In the genomic region with DNA sequence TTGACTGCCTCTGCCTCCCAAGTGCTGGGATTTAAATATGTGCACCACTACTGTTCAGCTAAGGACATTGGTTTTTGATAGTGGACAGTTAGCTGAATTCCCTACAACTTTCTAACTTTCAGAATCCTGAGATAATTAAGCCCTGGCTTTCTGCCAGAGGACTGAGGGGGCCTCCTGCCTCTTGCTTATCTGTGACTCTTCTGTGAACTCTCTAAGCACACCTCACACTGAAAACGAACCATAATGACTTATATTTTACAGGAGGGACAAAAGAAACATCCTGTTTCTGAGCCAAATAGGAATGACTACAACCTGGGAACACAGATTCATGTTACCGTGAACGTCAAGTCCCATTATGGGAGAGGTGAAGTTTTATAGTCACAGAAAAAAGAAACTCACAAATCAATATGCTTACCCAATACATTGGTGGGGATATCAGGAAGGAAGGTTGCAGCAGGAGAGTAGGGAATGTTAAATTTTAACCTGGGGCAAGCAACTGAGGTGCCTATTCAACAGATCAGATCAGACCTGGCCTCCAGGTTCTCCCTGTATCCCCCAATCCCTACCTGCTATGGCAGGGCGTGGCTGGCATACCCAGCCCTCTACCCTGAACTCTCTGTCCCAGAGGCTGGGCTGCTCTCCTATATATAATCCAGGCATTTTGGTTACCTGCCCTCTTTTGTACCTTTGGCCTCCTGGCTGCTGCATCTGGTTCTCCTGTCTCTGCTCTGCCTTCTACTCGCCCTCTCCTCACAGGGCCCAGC, we compare ENCODE assay signal across 15 mouse cellular contexts. TPM values are rescaled to one million over a fixed set of nuclear protein-coding genes. Genes with fewer than 3 reads are reported as not detected.
DNase-seq lines count a peak whose midpoint lies in the region; ATAC-seq and TF ChIP-seq lines count a peak whose summit lies in the region.
"Not testable (repeated sequence)": the region's sequence is repeated elsewhere in the genome, so short reads cannot be mapped to it uniquely, and the experiment has no call there.
"Had no signal": no experiment of that assay in that cellular context is flagged by ENCODE, and none has a peak within 500 bp of the region (broad histone marks: within the 10 kb centered on the region; RNA-seq: fewer than 3 reads in every experiment).

No protein-coding gene starts in this region.

- peak; percentile 98 for ATAC-seq in intestine, embryonic 15.5 days
- peak; percentile 90 for ATAC-seq in intestine, postnatal 0 days
- peak; percentile 76 for ATAC-seq in liver, embryonic 13.5 days (ENCODE audit: low read depth)
- ATAC-seq in liver, embryonic 15.5 days (ENCODE audit: insufficient read depth), result peak; percentile 80
- ATAC-seq in liver, postnatal 0 days, result peak; percentile 99
- ATAC-seq in stomach, embryonic 15.5 days (ENCODE audit: insufficient read depth, low FRiP score, low read depth), result peak; percentile 79; the same call in 1 of the 2 replicates

- not testable (repeated sequence) for H3K4me3 ChIP-seq in intestine, embryonic 15.5 days (replicated peaks); intestine, postnatal 0 days (ENCODE audit: low read depth, low read length); liver, embryonic 13.5 days (replicated peaks); liver, embryonic 15.5 days (replicated peaks); liver, postnatal 0 days (ENCODE audit: low read depth, low read length); stomach, embryonic 15.5 days (replicated peaks)

- not testable (repeated sequence) for TF ChIP-seq CTCF in intestine, postnatal 0 days (IDR thresholded peaks at IDR 0.05; ENCODE audit: low read depth); liver, postnatal 0 days (IDR thresholded peaks at IDR 0.05; ENCODE audit: low read depth)

- H3K4me1 ChIP-seq in intestine, embryonic 15.5 days (replicated peaks); intestine, postnatal 0 days (replicated peaks; ENCODE audit: control insufficient read depth, insufficient read depth, low read length); liver, embryonic 13.5 days (replicated peaks); liver, embryonic 15.5 days (replicated peaks); liver, postnatal 0 days (ENCODE audit: insufficient read depth); stomach, embryonic 15.5 days: not testable (repeated sequence)

- WGBS in intestine, embryonic 15.5 days, result no CpG with 5 or more reads among the region's 5 CpGs
- no CpG with 5 or more reads among the region's 5 CpGs for WGBS in intestine, postnatal 0 days
- WGBS in liver, embryonic 13.5 days (ENCODE audit: insufficient replicate concordance), result no CpG with 5 or more reads among the region's 5 CpGs
- WGBS in liver, embryonic 15.5 days (ENCODE audit: insufficient replicate concordance), result no CpG with 5 or more reads among the region's 5 CpGs
- no CpG with 5 or more reads among the region's 5 CpGs for WGBS in liver, postnatal 0 days (ENCODE audit: insufficient replicate concordance)
- no CpG with 5 or more reads among the region's 5 CpGs for WGBS in stomach, embryonic 15.5 days

- not testable (repeated sequence) for H3K4me2 ChIP-seq in intestine, embryonic 15.5 days (replicated peaks); intestine, postnatal 0 days (replicated peaks; ENCODE audit: low read depth); liver, embryonic 13.5 days; liver, embryonic 15.5 days; liver, postnatal 0 days (ENCODE audit: low read depth, low read length); stomach, embryonic 15.5 days

- not testable (repeated sequence) for DNase-seq in liver, embryonic 13.5 days; liver, postnatal 0 days

- not testable (repeated sequence) for H3K36me3 ChIP-seq in intestine, embryonic 15.5 days; intestine, postnatal 0 days (ENCODE audit: control insufficient read depth, insufficient read depth); liver, embryonic 13.5 days; liver, embryonic 15.5 days (replicated peaks); liver, postnatal 0 days (replicated peaks; ENCODE audit: insufficient read depth, low read length); stomach, embryonic 15.5 days

- H3K27me3 ChIP-seq in intestine, embryonic 15.5 days (replicated peaks); intestine, postnatal 0 days (replicated peaks; ENCODE audit: control insufficient read depth, insufficient read depth, low read length); liver, embryonic 13.5 days; liver, embryonic 15.5 days; liver, postnatal 0 days (ENCODE audit: insufficient read depth, low read length); stomach, embryonic 15.5 days (replicated peaks): not testable (repeated sequence)

- not testable (repeated sequence) for H3K9ac ChIP-seq in intestine, embryonic 15.5 days; intestine, postnatal 0 days (ENCODE audit: low read depth, low read length); liver, embryonic 13.5 days; liver, embryonic 15.5 days; liver, postnatal 0 days (replicated peaks); stomach, embryonic 15.5 days

- H3K27ac ChIP-seq in intestine, embryonic 15.5 days; intestine, postnatal 0 days (ENCODE audit: low read depth, low read length); liver, embryonic 13.5 days; liver, embryonic 15.5 days (replicated peaks); liver, postnatal 0 days (ENCODE audit: low read depth); stomach, embryonic 15.5 days: not testable (repeated sequence)

- not testable (repeated sequence) for H3K9me3 ChIP-seq in intestine, embryonic 15.5 days; intestine, postnatal 0 days (ENCODE audit: control insufficient read depth); liver, embryonic 13.5 days (replicated peaks); liver, embryonic 15.5 days (replicated peaks); liver, postnatal 0 days (ENCODE audit: low read length); stomach, embryonic 15.5 days

- TF ChIP-seq EP300 in liver, postnatal 0 days (IDR thresholded peaks at IDR 0.05; ENCODE audit: low read depth), result not testable (repeated sequence)

RNA-seq across cellular contexts. Expression of a gene that starts 1.1 kb away (rescaled TPM):
- polyA plus RNA-seq in intestine, embryonic 15.5 days (2015; fragmentation: Nextera tagmentation; extraction: Ambion mirVana), result 0.36 TPM in 1 of 2 replicates, not detected in the other
- polyA plus RNA-seq in intestine, postnatal 0 days (2015; fragmentation: Nextera tagmentation; extraction: Ambion mirVana), result 0.24 TPM in 1 of 2 replicates, not detected in the other
- 0.08 TPM in 1 of 2 replicates, not detected in the other for polyA plus RNA-seq in liver, embryonic 13.5 days (2015; fragmentation: Nextera tagmentation; extraction: Ambion mirVana)
- 0.09 TPM in 1 of 2 replicates, not detected in the other for polyA plus RNA-seq in liver, embryonic 15.5 days (2015; fragmentation: Nextera tagmentation; extraction: Ambion mirVana)
- 0.06 and 0.12 TPM in 2 replicates for polyA plus RNA-seq in liver, postnatal 0 days (2015; fragmentation: Nextera tagmentation; extraction: Ambion mirVana)
- polyA plus RNA-seq in stomach, embryonic 15.5 days (2015; fragmentation: Nextera tagmentation; extraction: Ambion mirVana), result 0.18 and 0.67 TPM in 2 replicates
- polyA plus RNA-seq: adrenal gland, adult 2 months; brain, embryonic 14.5 days; C2C12; embryonic facial prominence, embryonic 13.5 days; erythroblast, embryonic 14.5 days; forebrain, embryonic 10.5 days; forebrain, embryonic 12.5 days; forebrain, embryonic 14.5 days had no signal

RNA-seq across cellular contexts. Expression of a gene that starts 9.6 kb away (rescaled TPM):
- 4.1 and 7.7 TPM in 2 replicates for polyA plus RNA-seq in intestine, embryonic 15.5 days (2015; fragmentation: Nextera tagmentation; extraction: Ambion mirVana)
- polyA plus RNA-seq in intestine, postnatal 0 days (2015; fragmentation: Nextera tagmentation; extraction: Ambion mirVana), result 4.7 and 5.0 TPM in 2 replicates
- 0.92 and 1.2 TPM in 2 replicates for polyA plus RNA-seq in liver, embryonic 13.5 days (2015; fragmentation: Nextera tagmentation; extraction: Ambion mirVana)
- polyA plus RNA-seq in liver, embryonic 15.5 days (2015; fragmentation: Nextera tagmentation; extraction: Ambion mirVana), result 1.7 and 2.3 TPM in 2 replicates
- polyA plus RNA-seq in liver, postnatal 0 days (2015; fragmentation: Nextera tagmentation; extraction: Ambion mirVana), result 2.4 and 2.6 TPM in 2 replicates
- 4.4 and 7.3 TPM in 2 replicates for polyA plus RNA-seq in stomach, embryonic 15.5 days (2015; fragmentation: Nextera tagmentation; extraction: Ambion mirVana)

RNA-seq across cellular contexts. Expression of a gene that starts 34.1 kb away (rescaled TPM):
- 1.9 TPM in 1 of 2 replicates, not detected in the other for polyA plus RNA-seq in intestine, embryonic 15.5 days (2015; fragmentation: Nextera tagmentation; extraction: Ambion mirVana)
- polyA plus RNA-seq in intestine, postnatal 0 days (2015; fragmentation: Nextera tagmentation; extraction: Ambion mirVana), result 0.46 and 1.3 TPM in 2 replicates
- polyA plus RNA-seq in liver, embryonic 13.5 days (2015; fragmentation: Nextera tagmentation; extraction: Ambion mirVana), result 0.70 TPM in 1 of 2 replicates, not detected in the other
- polyA plus RNA-seq in liver, embryonic 15.5 days (2015; fragmentation: Nextera tagmentation; extraction: Ambion mirVana), result 0.53 and 0.71 TPM in 2 replicates
- polyA plus RNA-seq in liver, postnatal 0 days (2015; fragmentation: Nextera tagmentation; extraction: Ambion mirVana), result not detected in 2 replicates
- polyA plus RNA-seq in stomach, embryonic 15.5 days (2015; fragmentation: Nextera tagmentation; extraction: Ambion mirVana), result 0.48 and 2.3 TPM in 2 replicates
- polyA plus RNA-seq: brain, embryonic 14.5 days; embryonic facial prominence, embryonic 11.5 days; embryonic facial prominence, embryonic 13.5 days; erythroblast, embryonic 14.5 days; forebrain, embryonic 10.5 days; forebrain, embryonic 12.5 days; forebrain, embryonic 14.5 days had no signal

RNA-seq across cellular contexts. Expression of a gene that starts 41.3 kb away (rescaled TPM):
- 0.84 and 1.4 TPM in 2 replicates for polyA plus RNA-seq in intestine, embryonic 15.5 days (2015; fragmentation: Nextera tagmentation; extraction: Ambion mirVana)
- 0.10 and 0.64 TPM in 2 replicates for polyA plus RNA-seq in intestine, postnatal 0 days (2015; fragmentation: Nextera tagmentation; extraction: Ambion mirVana)
- polyA plus RNA-seq in liver, embryonic 13.5 days (2015; fragmentation: Nextera tagmentation; extraction: Ambion mirVana), result 0.09 TPM in 1 of 2 replicates, not detected in the other
- 0.12 TPM in 1 of 2 replicates, not detected in the other for polyA plus RNA-seq in liver, embryonic 15.5 days (2015; fragmentation: Nextera tagmentation; extraction: Ambion mirVana)
- polyA plus RNA-seq in liver, postnatal 0 days (2015; fragmentation: Nextera tagmentation; extraction: Ambion mirVana), result not detected in 2 replicates
- polyA plus RNA-seq in stomach, embryonic 15.5 days (2015; fragmentation: Nextera tagmentation; extraction: Ambion mirVana), result 2.0 and 2.3 TPM in 2 replicates
- polyA plus RNA-seq: adrenal gland, adult 2 months; C2C12; erythroblast, embryonic 14.5 days had no signal
